Mouse (Mus musculus): Measurements from ENCODE around the gene Slc12a5.

Gene Slc12a5

GRCm38 (mm10) chr2:164960716-164961441 lies at the start of gene Slc12a5:
Slc12a5 (plus strand) TSS chr2:164960802.
- DNase-seq (ENCODE audit: low read depth, low spot score): peak; percentile 71

GRCm38 (mm10) chr2:164911086-164912048 lies 49.2 kb upstream of the Slc12a5 start, which contains the start of gene Zfp335:
Zfp335 (minus strand) TSS chr2:164911757.
- peak; percentile 96 for DNase-seq (ENCODE audit: low read depth, low spot score)

GRCm38 (mm10) chr2:164912151-164912550 lies 48.5 kb upstream of the Slc12a5 start:
- peak; percentile 40 for DNase-seq (ENCODE audit: low read depth, low spot score)

GRCm38 (mm10) chr2:164912749-164913427 lies 47.7 kb upstream of the Slc12a5 start:
- no peak for DNase-seq (ENCODE audit: low read depth, low spot score)

- DNase-seq (ENCODE audit: low read depth, low spot score): no peak
Measured at GRCm38 (mm10) chr2:164913428-164913786, 47.2 kb upstream of the Slc12a5 start.

GRCm38 (mm10) chr2:164916820-164917219 lies 43.8 kb upstream of the Slc12a5 start:
- DNase-seq (ENCODE audit: low read depth, low spot score): no peak

- peak; percentile 80 for DNase-seq (ENCODE audit: low read depth, low spot score)
Measured at GRCm38 (mm10) chr2:164917371-164917770, 43.2 kb upstream of the Slc12a5 start.

- DNase-seq (ENCODE audit: low read depth, low spot score): peak; percentile 87
Measured at GRCm38 (mm10) chr2:164918325-164918724, 42.3 kb upstream of the Slc12a5 start.

- no peak for DNase-seq (ENCODE audit: low read depth, low spot score)
Measured at GRCm38 (mm10) chr2:164921984-164922383, 38.6 kb upstream of the Slc12a5 start.

GRCm38 (mm10) chr2:164923291-164923690 lies 37.3 kb upstream of the Slc12a5 start:
- DNase-seq (ENCODE audit: low read depth, low spot score): no peak

GRCm38 (mm10) chr2:164924100-164924857 lies 36.3 kb upstream of the Slc12a5 start:
- peak; percentile 77 for DNase-seq (ENCODE audit: low read depth, low spot score)

- no peak for DNase-seq (ENCODE audit: low read depth, low spot score)
Measured at GRCm38 (mm10) chr2:164930706-164931581, 29.7 kb upstream of the Slc12a5 start.

GRCm38 (mm10) chr2:164933534-164933933 lies 27.1 kb upstream of the Slc12a5 start:
- no peak for DNase-seq (ENCODE audit: low read depth, low spot score)

- DNase-seq (ENCODE audit: low read depth, low spot score): no peak
Measured at GRCm38 (mm10) chr2:164935991-164936390, 24.6 kb upstream of the Slc12a5 start.

GRCm38 (mm10) chr2:164938146-164939091 lies 22.2 kb upstream of the Slc12a5 start:
- peak; percentile 86 for DNase-seq (ENCODE audit: low read depth, low spot score)

GRCm38 (mm10) chr2:164939106-164939505 lies 21.5 kb upstream of the Slc12a5 start:
- no peak for DNase-seq (ENCODE audit: low read depth, low spot score)

- DNase-seq (ENCODE audit: low read depth, low spot score): no peak
Measured at GRCm38 (mm10) chr2:164940140-164940830, 20.3 kb upstream of the Slc12a5 start, which contains the start of gene Mmp9. Mmp9 (plus strand) TSS chr2:164940780.

- DNase-seq (ENCODE audit: low read depth, low spot score): peak; percentile 87
Measured at GRCm38 (mm10) chr2:164942692-164943290, 17.8 kb upstream of the Slc12a5 start.

Data from ES-CJ7 (cell line).